Mouse (Mus musculus): Measurements from ENCODE around the gene Cd5. TPM values are rescaled to one million over a fixed set of nuclear protein-coding genes. Genes with fewer than 3 reads are reported as not detected.

The Cd5 gene
- polyA plus RNA-seq, 2 experiments: 0.16 to 0.23 TPM

DNA sequence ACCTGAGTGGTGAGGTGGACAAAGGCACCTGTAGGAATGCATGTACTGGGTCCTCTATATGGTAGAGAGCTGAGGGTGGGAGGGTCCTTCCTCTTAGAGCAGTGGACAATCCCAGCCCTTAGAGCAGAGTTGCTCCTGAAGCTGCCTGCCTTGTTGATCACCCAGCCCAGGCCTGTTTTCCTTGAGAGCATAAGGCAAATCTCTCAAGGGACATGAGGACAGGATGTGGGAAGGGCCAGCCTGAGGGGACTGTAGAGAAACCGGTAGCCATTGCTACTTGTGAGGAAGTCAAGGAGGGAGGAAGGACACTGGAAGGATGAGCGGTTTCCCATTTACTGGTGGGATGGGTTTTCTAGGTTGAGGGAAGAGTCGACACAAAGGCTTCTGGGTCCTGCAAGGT lies 3.8 kb upstream of the Cd5 start:
- WGBS: 74% methylated on average over 3 of the region's 3 CpGs
- Histone ChIP-seq H3K9me3 (ENCODE audit: control insufficient read depth, low read length) (no peaks in the 10 kb centered on the region), H3K4me2 (replicated peaks; ENCODE audit: low read depth, low read length, severe bottlenecking) (no peak overlapping the region), H3K9ac (ENCODE audit: low read depth, low read length, severe bottlenecking) (no peak overlapping the region), H3K4me3 (replicated peaks; ENCODE audit: low read length) (no peak overlapping the region), H3K36me3 (ENCODE audit: control insufficient read depth, insufficient read depth, low read length) (no peaks in the 10 kb centered on the region), H3K4me1 (ENCODE audit: control insufficient read depth, insufficient read depth, low read length) (no peaks in the 10 kb centered on the region; the same call in 1 of the 2 replicates), H3K27me3 (ENCODE audit: control insufficient read depth, insufficient read depth, low read length) (no peaks in the 10 kb centered on the region), H3K27ac (replicated peaks; ENCODE audit: low read depth, low read length) (no peak overlapping the region)
- TF ChIP-seq POLR2A (IDR thresholded peaks at IDR 0.05; ENCODE audit: borderline replicate concordance, extremely low read depth, insufficient read depth, insufficient read length): no peak
- no peak for DNase-seq (ENCODE audit: low spot score)
- ATAC-seq (ENCODE audit: low FRiP score, low read depth): no peak

DNA sequence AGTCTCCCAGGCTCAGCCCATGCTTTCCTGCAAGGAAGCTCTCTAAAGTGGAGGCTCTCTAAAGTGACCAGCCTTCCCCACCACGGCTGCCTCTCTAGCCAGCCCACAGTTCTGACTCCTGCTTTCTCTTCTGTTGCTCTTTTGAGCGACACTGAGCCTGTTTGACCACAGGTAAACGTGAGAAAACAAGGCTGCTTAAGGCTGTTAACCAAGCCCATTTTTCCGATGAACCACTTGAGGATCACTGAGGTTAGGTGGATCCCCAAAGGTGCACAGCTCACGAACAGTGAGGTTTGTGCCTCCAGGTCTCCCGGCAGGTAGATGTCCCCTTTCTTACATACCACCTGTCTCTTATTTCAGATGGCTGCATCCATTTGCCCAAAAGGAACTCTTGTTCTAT lies 3.3 kb upstream of the Cd5 start:
- H3K4me3 ChIP-seq (replicated peaks; ENCODE audit: low read length): no peak overlapping the region
- no peaks in the 10 kb centered on the region for H3K9me3 ChIP-seq (ENCODE audit: control insufficient read depth, low read length)
- no peak overlapping the region for H3K9ac ChIP-seq (ENCODE audit: low read depth, low read length, severe bottlenecking)
- H3K4me2 ChIP-seq (replicated peaks; ENCODE audit: low read depth, low read length, severe bottlenecking): no peak overlapping the region
- H3K27ac ChIP-seq (replicated peaks; ENCODE audit: low read depth, low read length): no peak overlapping the region
- H3K4me1 ChIP-seq (ENCODE audit: control insufficient read depth, insufficient read depth, low read length): no peaks in the 10 kb centered on the region; the same call in 1 of the 2 replicates
- ATAC-seq (ENCODE audit: low FRiP score, low read depth): no peak
- H3K27me3 ChIP-seq (ENCODE audit: control insufficient read depth, insufficient read depth, low read length): no peaks in the 10 kb centered on the region
- no peak for DNase-seq (ENCODE audit: low spot score)
- H3K36me3 ChIP-seq (ENCODE audit: control insufficient read depth, insufficient read depth, low read length): no peaks in the 10 kb centered on the region
- WGBS: 74% methylated on average over 6 of the region's 6 CpGs
- no peak for TF ChIP-seq POLR2A (IDR thresholded peaks at IDR 0.05; ENCODE audit: borderline replicate concordance, extremely low read depth, insufficient read depth, insufficient read length)

DNA sequence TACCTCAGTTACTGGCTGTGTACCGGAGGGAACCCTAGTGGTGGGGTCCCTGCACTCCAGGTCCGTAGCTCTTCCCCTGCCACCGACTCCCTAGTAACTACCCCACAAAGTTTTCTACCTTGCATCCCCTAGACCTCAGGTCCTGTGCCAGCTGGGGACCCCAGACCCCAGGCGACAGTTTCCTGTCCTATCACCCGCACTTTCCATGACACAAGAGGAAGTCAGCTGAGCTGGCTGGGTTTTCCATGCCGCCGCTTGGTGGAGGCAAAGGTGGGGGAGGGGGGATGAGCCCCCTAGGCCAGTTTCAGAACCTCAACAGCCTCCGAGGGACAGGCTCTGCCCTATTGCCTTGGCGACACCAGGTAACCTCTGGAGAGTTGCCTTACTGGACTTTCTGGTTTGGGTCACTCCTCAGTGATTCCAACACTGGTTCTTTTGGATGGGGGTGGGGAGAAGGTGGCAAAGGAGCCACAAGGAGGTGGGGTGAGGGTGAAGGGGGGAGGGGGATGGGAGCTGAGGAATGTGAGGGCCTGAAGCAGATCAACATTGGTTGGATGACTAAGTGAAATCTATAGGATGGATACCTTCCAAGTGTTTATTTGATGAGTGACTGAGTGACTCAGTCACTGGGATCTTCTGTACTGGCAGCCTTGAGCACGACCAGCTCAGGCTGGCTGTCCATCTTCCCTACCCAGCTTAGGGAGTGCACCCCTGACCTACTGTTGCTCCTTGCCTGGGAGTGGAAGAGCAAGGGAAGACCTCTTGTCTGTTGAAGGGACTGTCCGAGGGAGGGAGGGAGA lies 2.0 kb upstream of the Cd5 start:
- DNase-seq (ENCODE audit: low spot score) (no peak), ATAC-seq (ENCODE audit: low FRiP score, low read depth) (no peak)
- no peaks in the 10 kb centered on the region; the same call in 1 of the 2 replicates for H3K4me1 ChIP-seq (ENCODE audit: control insufficient read depth, insufficient read depth, low read length)
- no peak overlapping the region for H3K4me2 ChIP-seq (replicated peaks; ENCODE audit: low read depth, low read length, severe bottlenecking)
- H3K9ac ChIP-seq (ENCODE audit: low read depth, low read length, severe bottlenecking): no peak overlapping the region
- H3K4me3 ChIP-seq (replicated peaks; ENCODE audit: low read length): no peak overlapping the region
- H3K27me3 ChIP-seq (ENCODE audit: control insufficient read depth, insufficient read depth, low read length): no peaks in the 10 kb centered on the region
- H3K27ac ChIP-seq (replicated peaks; ENCODE audit: low read depth, low read length): no peak overlapping the region
- no peaks in the 10 kb centered on the region for H3K9me3 ChIP-seq (ENCODE audit: control insufficient read depth, low read length)
- H3K36me3 ChIP-seq (ENCODE audit: control insufficient read depth, insufficient read depth, low read length): no peaks in the 10 kb centered on the region
- no peak for TF ChIP-seq POLR2A (IDR thresholded peaks at IDR 0.05; ENCODE audit: borderline replicate concordance, extremely low read depth, insufficient read depth, insufficient read length)
- 38% methylated on average over 11 of the region's 11 CpGs for WGBS

DNA sequence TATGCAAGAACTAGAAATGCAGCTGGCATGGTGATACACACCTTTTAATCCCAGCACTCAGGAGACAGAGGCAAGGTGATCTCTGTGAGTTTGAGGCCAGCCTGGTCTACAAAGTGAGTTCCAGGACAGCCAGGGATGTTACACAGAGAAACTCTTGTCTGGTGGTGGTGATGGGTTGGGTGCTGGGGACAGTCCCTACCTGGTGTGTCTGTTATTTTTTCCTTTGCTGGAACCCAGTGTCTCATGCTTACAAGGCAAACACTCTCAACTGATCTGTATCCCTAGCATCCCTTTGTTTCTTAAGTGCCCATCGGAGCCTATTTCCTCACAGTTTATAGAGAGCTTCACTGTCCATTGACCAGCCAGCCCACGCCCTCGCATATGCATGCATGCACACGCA lies 1.1 kb upstream of the Cd5 start:
- no peaks in the 10 kb centered on the region for H3K36me3 ChIP-seq (ENCODE audit: control insufficient read depth, insufficient read depth, low read length)
- no peaks in the 10 kb centered on the region; the same call in 1 of the 2 replicates for H3K4me1 ChIP-seq (ENCODE audit: control insufficient read depth, insufficient read depth, low read length)
- WGBS: 96% methylated on average over 4 of the region's 4 CpGs
- no peaks in the 10 kb centered on the region for H3K9me3 ChIP-seq (ENCODE audit: control insufficient read depth, low read length)
- DNase-seq (ENCODE audit: low spot score): no peak
- H3K4me2 ChIP-seq (replicated peaks; ENCODE audit: low read depth, low read length, severe bottlenecking): no peak overlapping the region
- no peak for ATAC-seq (ENCODE audit: low FRiP score, low read depth)
- H3K4me3 ChIP-seq (replicated peaks; ENCODE audit: low read length): no peak overlapping the region
- H3K27me3 ChIP-seq (ENCODE audit: control insufficient read depth, insufficient read depth, low read length): no peaks in the 10 kb centered on the region
- H3K27ac ChIP-seq (replicated peaks; ENCODE audit: low read depth, low read length): no peak overlapping the region
- TF ChIP-seq POLR2A (IDR thresholded peaks at IDR 0.05; ENCODE audit: borderline replicate concordance, extremely low read depth, insufficient read depth, insufficient read length): no peak
- no peak overlapping the region for H3K9ac ChIP-seq (ENCODE audit: low read depth, low read length, severe bottlenecking)

DNA sequence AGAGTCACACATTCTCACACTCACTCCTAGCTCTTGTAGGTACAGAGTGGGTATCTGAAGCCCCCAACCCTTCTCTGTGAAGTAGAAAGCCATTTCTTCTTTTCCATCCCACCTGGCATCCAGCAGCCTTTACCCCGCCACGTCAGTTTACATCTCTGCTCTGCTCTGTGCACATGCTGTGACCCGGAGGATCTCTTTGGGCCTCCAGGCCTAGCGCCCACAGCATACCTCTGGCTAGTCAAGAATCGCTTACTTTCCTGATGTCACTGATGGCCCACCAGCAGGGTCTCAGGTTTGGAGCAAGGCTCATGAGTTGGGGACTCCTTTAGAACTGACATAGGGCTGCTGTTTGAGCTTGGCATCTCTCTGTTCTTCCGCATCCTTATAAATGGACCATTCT lies 764 bp downstream of the Cd5 start:
- DNase-seq (ENCODE audit: low spot score) (no peak), ATAC-seq (ENCODE audit: low FRiP score, low read depth) (no peak)
- no peak overlapping the region for H3K4me2 ChIP-seq (replicated peaks; ENCODE audit: low read depth, low read length, severe bottlenecking)
- no peaks in the 10 kb centered on the region for H3K9me3 ChIP-seq (ENCODE audit: control insufficient read depth, low read length)
- peaks cover 4% of the 10 kb centered on the region; the same call in 1 of the 2 replicates for H3K4me1 ChIP-seq (ENCODE audit: control insufficient read depth, insufficient read depth, low read length)
- H3K36me3 ChIP-seq (ENCODE audit: control insufficient read depth, insufficient read depth, low read length): no peaks in the 10 kb centered on the region
- no peak overlapping the region; the same call in 1 of the 2 replicates for H3K9ac ChIP-seq (ENCODE audit: low read depth, low read length, severe bottlenecking)
- WGBS: 83% methylated on average over 6 of the region's 6 CpGs
- H3K27ac ChIP-seq (replicated peaks; ENCODE audit: low read depth, low read length): no peak overlapping the region
- H3K4me3 ChIP-seq (replicated peaks; ENCODE audit: low read length): no peak overlapping the region
- no peaks in the 10 kb centered on the region for H3K27me3 ChIP-seq (ENCODE audit: control insufficient read depth, insufficient read depth, low read length)
- TF ChIP-seq POLR2A (IDR thresholded peaks at IDR 0.05; ENCODE audit: borderline replicate concordance, extremely low read depth, insufficient read depth, insufficient read length): no peak

All from limb, embryonic 14.5 days (tissue).